22 mouse cellular contexts compared by ENCODE assay signal in genomic region chr9:99172811-99173210, GRCm38 (mm10).
"Had no signal": no experiment of that assay in that cellular context is flagged by ENCODE, and none has a peak within 500 bp of the region (broad histone marks: within the 10 kb centered on the region; RNA-seq: fewer than 3 reads in every experiment).

No protein-coding gene starts in this region.

- H3K27ac ChIP-seq: liver, embryonic 15.5 days; lung, embryonic 15.5 days; midbrain, embryonic 10.5 days; midbrain, embryonic 12.5 days; neural tube, embryonic 13.5 days; neural tube, embryonic 15.5 days had no signal

- H3K9ac ChIP-seq: liver, embryonic 15.5 days; liver, postnatal 0 days; lung, embryonic 15.5 days; midbrain, embryonic 12.5 days; neural tube, embryonic 13.5 days; neural tube, embryonic 15.5 days had no signal

- H3K27me3 ChIP-seq: lung, embryonic 15.5 days; midbrain, embryonic 12.5 days; neural tube, embryonic 13.5 days; neural tube, embryonic 15.5 days had no signal

- H3K4me1 ChIP-seq: liver, embryonic 15.5 days; lung, embryonic 15.5 days; neural tube, embryonic 13.5 days; neural tube, embryonic 15.5 days had no signal

- H3K36me3 ChIP-seq: liver, embryonic 15.5 days; lung, embryonic 15.5 days; midbrain, embryonic 10.5 days; midbrain, embryonic 12.5 days; neural tube, embryonic 13.5 days; neural tube, embryonic 15.5 days had no signal

- H3K4me2 ChIP-seq: liver, embryonic 15.5 days; lung, embryonic 15.5 days; midbrain, embryonic 12.5 days; neural tube, embryonic 13.5 days; neural tube, embryonic 15.5 days had no signal

- H3K4me3 ChIP-seq: liver, embryonic 15.5 days; lung, embryonic 15.5 days; midbrain, embryonic 10.5 days; midbrain, embryonic 12.5 days; myocyte; neural tube, embryonic 13.5 days; neural tube, embryonic 15.5 days had no signal

- ATAC-seq: liver, postnatal 0 days; lung, postnatal 0 days; midbrain, embryonic 16.5 days had no signal

- H3K9me3 ChIP-seq: liver, embryonic 15.5 days; lung, embryonic 15.5 days; midbrain, embryonic 10.5 days; midbrain, embryonic 12.5 days; neural tube, embryonic 13.5 days; neural tube, embryonic 15.5 days had no signal

- DNase-seq: liver, postnatal 0 days; lung, adult 2 months; lung, postnatal 14 days; lung, postnatal 4 days; midbrain, embryonic 14.5 days; retina, postnatal 1 day; right cerebral cortex, adult 18-20 months; right cerebral cortex, postnatal 25 days; right cerebral cortex, postnatal 4 days; spleen, adult 18-20 months; thymus, adult 18-20 months; thymus, postnatal 14 days; thymus, postnatal 36 days had no signal
